14 mouse cellular contexts compared by ENCODE assay signal in the genomic region with DNA sequence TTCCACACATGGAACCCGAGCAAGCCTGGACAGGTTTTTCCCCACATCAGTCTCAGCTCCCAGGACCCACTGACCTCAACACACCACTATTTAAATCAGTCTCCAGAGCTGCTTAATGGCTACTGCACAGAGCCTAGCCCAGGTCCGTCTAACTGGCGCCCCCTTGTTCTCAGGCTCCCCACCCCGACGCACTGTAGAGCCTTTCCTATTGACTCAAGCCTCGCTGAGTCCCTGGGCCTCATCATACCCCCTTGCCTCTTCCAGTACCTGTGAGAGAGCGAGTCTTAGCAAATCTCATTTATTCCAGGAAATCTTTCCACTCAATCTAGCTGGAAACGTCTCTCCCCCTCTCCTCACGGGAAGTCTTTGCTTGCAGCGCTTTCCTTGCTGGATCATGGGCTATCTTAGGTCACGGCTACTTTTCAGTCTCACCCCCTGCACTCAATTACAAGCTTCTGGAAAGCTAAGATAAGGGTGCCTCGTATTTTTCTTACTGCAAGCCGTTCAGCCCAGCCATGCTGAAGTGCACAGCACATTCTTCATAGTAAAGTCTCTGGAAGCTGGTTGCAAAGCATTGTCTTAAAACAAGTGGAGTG.
DNase-seq lines count a peak whose midpoint lies in the region; ATAC-seq and TF ChIP-seq lines count a peak whose summit lies in the region.
"Had no signal": no experiment of that assay in that cellular context is flagged by ENCODE, and none has a peak within 500 bp of the region (broad histone marks: within the 10 kb centered on the region; RNA-seq: fewer than 3 reads in every experiment).

No protein-coding gene starts in this region.

- intact Hi-C loops in heart, postnatal 36 days (cut with DNase I) = no loop called here

- no peaks in the 10 kb centered on the region for H3K9me3 ChIP-seq in heart, embryonic 15.5 days (replicated peaks)
- H3K9me3 ChIP-seq in midbrain, embryonic 11.5 days (ENCODE audit: control insufficient read depth, low read length) = no peaks in the 10 kb centered on the region
- H3K9me3 ChIP-seq in midbrain, embryonic 10.5 days (replicated peaks) = no peaks in the 10 kb centered on the region
- H3K9me3 ChIP-seq in liver, postnatal 0 days (ENCODE audit: low read length) = no peaks in the 10 kb centered on the region
- H3K9me3 ChIP-seq: neural tube, embryonic 12.5 days had no signal

- 36% methylated on average over 13 of the region's 13 CpGs for WGBS in heart, embryonic 15.5 days
- WGBS in midbrain, embryonic 11.5 days = 82% methylated on average over 13 of the region's 13 CpGs
- 83% methylated on average over 13 of the region's 13 CpGs for WGBS in midbrain, embryonic 10.5 days
- 57% methylated on average over 13 of the region's 13 CpGs for WGBS in liver, postnatal 0 days (ENCODE audit: insufficient replicate concordance)

- H3K27ac ChIP-seq in heart, embryonic 15.5 days = peak overlapping the region; percentile 63
- H3K27ac ChIP-seq in midbrain, embryonic 11.5 days (ENCODE audit: low read depth, low read length) = no peak overlapping the region
- no peak overlapping the region for H3K27ac ChIP-seq in midbrain, embryonic 10.5 days (replicated peaks)
- no peak overlapping the region for H3K27ac ChIP-seq in liver, postnatal 0 days (ENCODE audit: low read depth)
- H3K27ac ChIP-seq: neural tube, embryonic 12.5 days had no signal

- no peak overlapping the region for H3K9ac ChIP-seq in heart, embryonic 15.5 days
- no peak overlapping the region for H3K9ac ChIP-seq in midbrain, embryonic 11.5 days (ENCODE audit: low read length)
- no peak overlapping the region for H3K9ac ChIP-seq in liver, postnatal 0 days (replicated peaks)
- H3K9ac ChIP-seq: forebrain, postnatal 0 days; neural tube, embryonic 12.5 days had no signal

- no peaks in the 10 kb centered on the region for H3K36me3 ChIP-seq in heart, embryonic 15.5 days
- no peaks in the 10 kb centered on the region for H3K36me3 ChIP-seq in midbrain, embryonic 11.5 days (ENCODE audit: control insufficient read depth, insufficient read depth, low read length)
- no peaks in the 10 kb centered on the region for H3K36me3 ChIP-seq in midbrain, embryonic 10.5 days
- H3K36me3 ChIP-seq in liver, postnatal 0 days (replicated peaks; ENCODE audit: insufficient read depth, low read length) = no peaks in the 10 kb centered on the region
- H3K36me3 ChIP-seq: neural tube, embryonic 12.5 days had no signal

- DNase-seq in heart, postnatal 36 days = no peak
- DNase-seq in midbrain, embryonic 11.5 days (ENCODE audit: low spot score, missing footprints) = no peak
- DNase-seq in midbrain, embryonic 10.5 days (ENCODE audit: low spot score) = no peak
- no peak for DNase-seq in liver, postnatal 0 days
- no peak for DNase-seq in gastrocnemius, postnatal 25 days
- no peak for DNase-seq in adrenal gland, postnatal 14 days
- DNase-seq: cerebellum, postnatal 10 days; forebrain, postnatal 0 days; kidney, postnatal 25 days; thymus, adult 18-20 months had no signal

- peaks cover 34% of the 10 kb centered on the region for H3K4me1 ChIP-seq in heart, embryonic 15.5 days (replicated peaks)
- peaks cover 3% of the 10 kb centered on the region; the same call in 1 of the 2 replicates for H3K4me1 ChIP-seq in midbrain, embryonic 11.5 days (ENCODE audit: control insufficient read depth, insufficient read depth, low read length)
- peaks cover 5% of the 10 kb centered on the region for H3K4me1 ChIP-seq in midbrain, embryonic 10.5 days
- H3K4me1 ChIP-seq in liver, postnatal 0 days (ENCODE audit: insufficient read depth) = no peaks in the 10 kb centered on the region
- H3K4me1 ChIP-seq: neural tube, embryonic 12.5 days had no signal

- H3K4me2 ChIP-seq in heart, embryonic 15.5 days = no peak overlapping the region
- no peak overlapping the region for H3K4me2 ChIP-seq in midbrain, embryonic 11.5 days
- no peak overlapping the region for H3K4me2 ChIP-seq in liver, postnatal 0 days (ENCODE audit: low read depth, low read length)
- H3K4me2 ChIP-seq: neural tube, embryonic 12.5 days had no signal

- TF ChIP-seq CTCF in liver, postnatal 0 days (IDR thresholded peaks at IDR 0.05; ENCODE audit: low read depth) = no peak

- peak; percentile 72 for ATAC-seq in heart, embryonic 15.5 days (replicated peaks; ENCODE audit: insufficient number of reproducible peaks, insufficient read depth, low FRiP score, low read depth)
- peak; percentile 35; the same call in 1 of the 2 replicates for ATAC-seq in midbrain, embryonic 11.5 days (ENCODE audit: low FRiP score)
- ATAC-seq in liver, postnatal 0 days = peak; percentile 33; the same call in 1 of the 2 replicates
- ATAC-seq: forebrain, postnatal 0 days; inflammation-experienced regulatory T-cells, adult 6 months; lung, postnatal 0 days had no signal

- H3K4me3 ChIP-seq in heart, embryonic 15.5 days = no peak overlapping the region
- H3K4me3 ChIP-seq in midbrain, embryonic 11.5 days (ENCODE audit: low read depth, low read length) = no peak overlapping the region
- H3K4me3 ChIP-seq in midbrain, embryonic 10.5 days = no peak overlapping the region
- H3K4me3 ChIP-seq in liver, postnatal 0 days (ENCODE audit: low read depth, low read length) = no peak overlapping the region
- H3K4me3 ChIP-seq: neural tube, embryonic 12.5 days had no signal

- TF ChIP-seq EP300 in liver, postnatal 0 days (IDR thresholded peaks at IDR 0.05; ENCODE audit: low read depth) = peak; percentile 16; the same call in 1 of the 2 replicates

- H3K27me3 ChIP-seq in heart, embryonic 15.5 days = no peaks in the 10 kb centered on the region
- H3K27me3 ChIP-seq in midbrain, embryonic 11.5 days (ENCODE audit: control insufficient read depth, insufficient read depth, low read length) = no peaks in the 10 kb centered on the region
- H3K27me3 ChIP-seq in midbrain, embryonic 10.5 days (ENCODE audit: low read depth, poor library complexity, severe bottlenecking) = no peaks in the 10 kb centered on the region
- H3K27me3 ChIP-seq in liver, postnatal 0 days (ENCODE audit: insufficient read depth, low read length) = no peaks in the 10 kb centered on the region
- H3K27me3 ChIP-seq: neural tube, embryonic 12.5 days had no signal
